Mouse (Mus musculus): ENCODE data around the gene Gpr26. TPM values are rescaled to one million over a fixed set of nuclear protein-coding genes. Genes with fewer than 3 reads are reported as not detected.

Gpr26 gene
- polyA plus RNA-seq (2012; ENCODE audit: insufficient read depth, insufficient read length, low replicate concordance, missing spikeins) = not detected in 2 replicates

DNA sequence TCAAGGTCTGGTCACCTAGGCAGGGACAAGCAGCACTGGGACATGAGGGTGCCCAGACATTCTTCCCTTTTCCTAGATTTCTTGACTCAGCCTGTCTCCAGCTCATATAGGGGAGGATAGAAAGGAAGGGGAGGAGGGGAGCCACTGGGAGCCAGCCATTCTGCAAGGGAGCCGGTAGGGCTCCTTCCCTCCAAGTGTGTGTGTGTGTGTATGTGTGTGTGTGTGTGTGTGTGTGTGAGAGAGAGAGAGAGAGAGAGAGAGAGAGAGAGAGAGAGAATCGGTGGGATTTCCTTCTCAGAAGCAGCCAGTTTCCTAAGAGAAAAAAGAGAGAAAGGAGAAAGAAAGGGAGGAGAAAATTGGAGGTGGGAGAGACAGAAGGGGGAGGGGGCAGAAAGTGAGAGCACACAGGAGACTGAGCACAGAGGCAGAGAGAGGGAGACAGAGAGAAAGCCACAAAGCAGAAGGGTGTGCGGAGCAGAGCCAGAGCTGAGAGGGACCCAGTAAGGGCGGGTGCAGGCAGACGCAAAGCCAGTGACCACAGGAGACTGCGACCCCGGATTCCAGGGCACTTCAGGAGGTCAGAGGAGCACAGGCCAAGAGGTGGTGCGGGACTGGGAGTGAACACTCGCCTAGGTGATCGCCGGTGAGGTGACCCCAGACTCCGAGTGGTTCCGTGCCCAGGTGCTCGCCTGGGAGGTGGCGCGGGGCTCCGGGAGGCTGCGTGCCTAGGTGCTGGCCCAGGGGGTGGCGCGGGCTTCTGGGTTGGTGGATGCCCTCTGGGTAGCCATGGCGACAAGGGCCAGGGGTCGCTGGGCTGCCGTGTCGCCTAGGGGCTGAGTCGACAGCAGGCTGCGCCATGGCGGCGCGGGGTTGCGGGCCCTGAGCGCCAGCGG is at the start of gene Gpr26:
Gene Gpr26, plus strand, starts transcription at position 438 of the 893 bp plus-strand sequence.
- TF ChIP-seq CTCF (IDR thresholded peaks at IDR 0.05; ENCODE audit: insufficient read depth, low read depth, low read length) (no peak), POLR2A (IDR thresholded peaks at IDR 0.05; ENCODE audit: insufficient read depth, low read depth, low read length) (no peak)
- Histone ChIP-seq H3K4me1 (ENCODE audit: control insufficient read depth, insufficient read depth, low read length) (peaks cover 11% of the 10 kb centered on the region), H3K4me3 (ENCODE audit: insufficient read depth, low read depth, low read length) (peak within 1 kb of the TSS; percentile 52), H3K27ac (ENCODE audit: insufficient read depth, low read depth, low read length) (peak within 1 kb of the TSS; percentile 38)
- 2% methylated on average over 32 of the region's 32 CpGs for WGBS

DNA sequence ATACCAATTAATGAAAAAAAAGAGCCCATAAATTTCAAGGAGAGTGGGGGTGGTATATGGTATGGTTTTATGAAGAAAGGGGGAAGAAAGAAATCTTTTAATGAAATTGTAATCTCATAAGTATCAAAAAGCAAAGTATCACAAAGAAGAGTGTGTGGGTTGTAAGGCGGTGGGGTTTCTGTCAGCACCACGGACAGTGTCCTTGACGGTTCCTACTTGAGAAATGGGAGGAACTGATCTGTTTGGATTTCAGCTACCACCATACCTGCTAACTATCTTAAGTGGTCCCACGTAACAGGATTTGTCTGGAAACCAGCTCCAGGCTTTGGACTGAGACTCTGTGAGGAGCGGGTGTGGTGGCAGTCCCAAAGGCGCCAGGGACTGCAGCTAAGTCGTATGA is 48.9 kb upstream of the Gpr26 start:
- no peak for TF ChIP-seq CTCF (IDR thresholded peaks at IDR 0.05; ENCODE audit: insufficient read depth, low read depth, low read length)
- TF ChIP-seq POLR2A (IDR thresholded peaks at IDR 0.05; ENCODE audit: insufficient read depth, low read depth, low read length) = no peak
- no peak overlapping the region for H3K27ac ChIP-seq (ENCODE audit: insufficient read depth, low read depth, low read length)
- WGBS = 80% methylated on average over 7 of the region's 7 CpGs
- peaks cover 3% of the 10 kb centered on the region; the same call in 1 of the 2 replicates for H3K4me1 ChIP-seq (ENCODE audit: control insufficient read depth, insufficient read depth, low read length)
- H3K4me3 ChIP-seq (ENCODE audit: insufficient read depth, low read depth, low read length) = no peak overlapping the region

DNA sequence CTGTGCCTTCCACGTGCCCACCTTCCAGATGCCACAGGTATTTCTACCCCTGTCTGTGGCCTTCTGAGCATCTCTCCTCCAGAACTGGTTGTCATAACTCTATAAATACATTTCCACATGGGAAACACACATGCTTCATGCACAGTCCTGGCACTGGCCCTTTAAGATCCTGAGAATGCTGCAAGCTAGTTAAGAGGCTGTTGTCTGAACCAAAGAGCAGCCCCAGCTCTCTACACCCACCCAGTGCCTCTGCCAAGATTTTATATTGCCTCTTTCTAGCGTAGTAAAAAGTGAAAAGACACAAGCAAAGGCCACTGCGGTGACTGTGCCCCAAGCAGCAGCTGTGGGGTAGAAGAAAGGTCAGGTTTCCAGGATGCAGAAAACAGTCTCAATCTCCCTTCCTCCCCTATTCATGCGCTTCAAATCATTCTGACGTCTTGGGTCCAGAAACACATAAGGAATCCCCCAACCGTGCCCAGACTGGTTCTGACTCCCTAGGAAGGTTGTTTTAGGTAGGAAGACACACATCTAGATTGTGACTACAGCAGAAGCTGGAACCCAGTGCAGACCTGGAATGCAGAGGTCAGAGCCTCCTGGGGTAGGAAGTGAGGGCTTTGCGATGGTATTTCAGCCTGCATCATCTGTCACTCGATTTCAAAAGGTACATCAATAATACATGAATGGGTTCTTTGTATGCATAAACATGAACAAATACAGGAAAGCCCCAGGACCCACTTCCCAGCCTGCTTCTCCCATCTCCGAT is 38.8 kb upstream of the Gpr26 start:
- no peak overlapping the region for H3K27ac ChIP-seq (ENCODE audit: insufficient read depth, low read depth, low read length)
- no peak overlapping the region for H3K4me3 ChIP-seq (ENCODE audit: insufficient read depth, low read depth, low read length)
- no peaks in the 10 kb centered on the region for H3K4me1 ChIP-seq (ENCODE audit: control insufficient read depth, insufficient read depth, low read length)
- WGBS = 33% methylated on average over 9 of the region's 9 CpGs
- TF ChIP-seq CTCF (IDR thresholded peaks at IDR 0.05; ENCODE audit: insufficient read depth, low read depth, low read length) (no peak), POLR2A (IDR thresholded peaks at IDR 0.05; ENCODE audit: insufficient read depth, low read depth, low read length) (no peak)

DNA sequence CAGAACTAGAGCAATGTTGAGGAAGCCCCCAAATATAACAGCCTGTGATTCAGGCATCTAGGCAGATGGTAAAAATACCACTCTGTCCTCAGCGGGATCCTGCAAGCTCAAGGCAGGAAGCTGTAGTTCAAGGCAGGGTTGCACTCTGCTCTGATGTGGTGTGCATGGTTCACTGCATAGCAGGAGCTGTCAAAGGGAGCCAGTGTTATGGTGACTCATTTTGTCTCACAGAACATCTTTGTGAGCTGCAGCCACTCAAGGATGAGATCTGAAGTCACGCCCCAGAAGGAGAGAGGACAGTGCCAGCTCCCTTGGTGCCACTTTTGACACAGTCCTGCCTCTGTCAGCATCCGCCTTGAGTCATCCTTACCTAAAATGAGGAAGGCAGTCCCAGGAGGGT is 28.6 kb upstream of the Gpr26 start:
- no peak for TF ChIP-seq POLR2A (IDR thresholded peaks at IDR 0.05; ENCODE audit: insufficient read depth, low read depth, low read length)
- TF ChIP-seq CTCF (IDR thresholded peaks at IDR 0.05; ENCODE audit: insufficient read depth, low read depth, low read length) = no peak
- H3K27ac ChIP-seq (ENCODE audit: insufficient read depth, low read depth, low read length) = no peak overlapping the region
- no peak overlapping the region for H3K4me3 ChIP-seq (ENCODE audit: insufficient read depth, low read depth, low read length)
- WGBS = 59% methylated on average over 3 of the region's 3 CpGs
- peaks cover 7% of the 10 kb centered on the region; the same call in 1 of the 2 replicates for H3K4me1 ChIP-seq (ENCODE audit: control insufficient read depth, insufficient read depth, low read length)

DNA sequence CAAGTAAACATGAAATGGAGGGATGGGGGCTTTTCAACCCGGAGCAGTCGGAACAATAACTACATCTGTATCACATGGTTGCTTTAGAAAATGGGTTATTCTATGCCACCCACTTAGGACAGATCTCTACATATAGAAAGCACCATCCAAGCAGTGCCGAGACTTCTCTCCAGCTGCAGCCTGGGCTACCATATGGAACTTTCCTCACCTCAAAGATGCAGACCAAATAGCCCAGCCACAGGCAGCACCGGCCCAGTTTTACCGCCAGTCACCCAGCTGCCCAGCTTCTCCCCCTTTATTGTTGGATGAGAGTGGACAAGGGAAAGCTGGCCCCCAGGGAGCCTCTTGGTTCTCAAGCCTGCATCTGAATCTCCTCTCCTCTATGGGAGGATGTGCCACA is 15.1 kb upstream of the Gpr26 start:
- no peak overlapping the region for H3K4me3 ChIP-seq (ENCODE audit: insufficient read depth, low read depth, low read length)
- 80% methylated on average over 5 of the region's 5 CpGs for WGBS
- no peak overlapping the region for H3K27ac ChIP-seq (ENCODE audit: insufficient read depth, low read depth, low read length)
- peaks cover 7% of the 10 kb centered on the region for H3K4me1 ChIP-seq (ENCODE audit: control insufficient read depth, insufficient read depth, low read length)
- TF ChIP-seq CTCF (IDR thresholded peaks at IDR 0.05; ENCODE audit: insufficient read depth, low read depth, low read length) (no peak), POLR2A (IDR thresholded peaks at IDR 0.05; ENCODE audit: insufficient read depth, low read depth, low read length) (no peak)

DNA sequence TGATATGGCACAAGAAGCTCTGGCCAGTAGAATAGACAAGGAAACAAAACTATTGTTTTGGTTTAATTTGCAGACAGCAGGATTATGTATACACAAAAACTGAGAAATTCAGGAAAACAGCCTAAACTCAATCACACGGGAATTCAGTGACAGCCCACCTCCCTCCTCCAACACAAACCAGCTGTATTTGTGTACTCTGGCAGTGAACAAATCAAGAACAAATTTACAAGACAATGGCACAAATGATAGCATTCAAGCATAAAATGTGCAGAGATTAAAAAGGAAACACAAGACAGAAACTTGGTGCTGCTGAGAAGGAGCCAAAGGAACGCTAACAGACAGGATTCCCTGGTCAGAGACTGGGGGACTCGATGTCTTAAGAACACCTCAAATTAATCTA is 12.9 kb upstream of the Gpr26 start:
- Histone ChIP-seq H3K27ac (ENCODE audit: insufficient read depth, low read depth, low read length) (no peak overlapping the region), H3K4me3 (ENCODE audit: insufficient read depth, low read depth, low read length) (no peak overlapping the region), H3K4me1 (ENCODE audit: control insufficient read depth, insufficient read depth, low read length) (no peaks in the 10 kb centered on the region)
- TF ChIP-seq CTCF (IDR thresholded peaks at IDR 0.05; ENCODE audit: insufficient read depth, low read depth, low read length) (no peak), POLR2A (IDR thresholded peaks at IDR 0.05; ENCODE audit: insufficient read depth, low read depth, low read length) (no peak)
- WGBS = 38% methylated on average over 3 of the region's 3 CpGs

DNA sequence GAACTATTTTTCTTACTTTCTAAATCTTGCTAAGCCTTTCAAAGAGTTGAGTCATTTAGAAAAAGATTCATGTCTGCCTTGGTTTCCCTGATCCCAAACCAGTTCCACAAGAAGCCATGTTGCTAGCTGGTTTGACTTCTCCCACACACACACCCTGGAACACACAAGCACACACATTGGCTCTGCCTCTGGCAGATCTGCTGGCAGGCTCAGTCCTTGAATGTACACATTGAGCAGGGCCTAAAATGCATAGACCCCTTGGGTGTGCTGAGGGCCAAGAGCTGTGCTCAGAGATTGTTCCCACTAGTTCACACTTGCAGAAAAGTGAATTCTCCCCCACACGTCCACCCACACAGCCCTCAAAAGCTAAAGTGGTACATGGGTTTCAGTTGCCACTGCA is 7.6 kb upstream of the Gpr26 start:
- no peak overlapping the region for H3K27ac ChIP-seq (ENCODE audit: insufficient read depth, low read depth, low read length)
- 77% methylated on average over 1 of the region's 1 CpGs for WGBS

DNA sequence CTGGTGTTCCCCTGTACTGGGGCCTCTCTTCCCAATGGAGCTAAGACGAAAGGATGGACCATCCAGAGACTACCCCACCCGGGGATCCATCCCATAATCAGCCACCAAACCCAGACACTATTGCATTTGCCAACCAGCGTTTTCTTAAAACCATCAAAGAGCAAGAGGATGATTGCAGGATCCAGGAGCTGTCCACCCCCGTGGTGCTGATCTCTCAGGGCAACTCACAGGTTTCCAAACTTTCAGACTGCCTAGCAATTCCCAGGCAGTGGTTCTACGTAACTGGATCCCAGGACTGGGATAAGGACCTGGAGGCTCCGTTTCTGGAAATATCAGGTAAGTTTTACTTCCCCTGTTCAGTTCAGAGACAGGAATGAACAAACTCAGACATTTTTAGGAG is 5.7 kb upstream of the Gpr26 start:
- Histone ChIP-seq H3K4me3 (ENCODE audit: insufficient read depth, low read depth, low read length) (no peak overlapping the region), H3K4me1 (ENCODE audit: control insufficient read depth, insufficient read depth, low read length) (peaks cover 2% of the 10 kb centered on the region; the same call in 1 of the 2 replicates), H3K27ac (ENCODE audit: insufficient read depth, low read depth, low read length) (no peak overlapping the region)
- 68% methylated on average over 6 of the region's 6 CpGs for WGBS
- TF ChIP-seq CTCF (IDR thresholded peaks at IDR 0.05; ENCODE audit: insufficient read depth, low read depth, low read length) (no peak), POLR2A (IDR thresholded peaks at IDR 0.05; ENCODE audit: insufficient read depth, low read depth, low read length) (no peak)

More for the DNA sequence above, 7.6 kb upstream of the Gpr26 start:
- Histone ChIP-seq H3K4me3 (ENCODE audit: insufficient read depth, low read depth, low read length) (no peak overlapping the region), H3K4me1 (ENCODE audit: control insufficient read depth, insufficient read depth, low read length) (peaks cover 2% of the 10 kb centered on the region; the same call in 1 of the 2 replicates)
- TF ChIP-seq POLR2A (IDR thresholded peaks at IDR 0.05; ENCODE audit: insufficient read depth, low read depth, low read length) (no peak), CTCF (IDR thresholded peaks at IDR 0.05; ENCODE audit: insufficient read depth, low read depth, low read length) (no peak)

Measured in olfactory bulb, adult 2 months (tissue).